Mouse (Mus musculus) liver, embryonic 14.5 days (tissue): Measurements from ENCODE around the gene Nfs1.

ENCODE experiments used
- CTCF ChIP-seq: IDR thresholded peaks from 2 replicates; pipeline ENCODE4 v1.5.1; 2016; ENCODE audit warnings: antibody characterized with exemption, low read depth, control low read depth
- EP300 ChIP-seq: IDR thresholded peaks from 2 replicates; pipeline ENCODE4 v1.6.1; 2016; ENCODE audit warnings: antibody characterized with exemption, low read depth

DNA sequence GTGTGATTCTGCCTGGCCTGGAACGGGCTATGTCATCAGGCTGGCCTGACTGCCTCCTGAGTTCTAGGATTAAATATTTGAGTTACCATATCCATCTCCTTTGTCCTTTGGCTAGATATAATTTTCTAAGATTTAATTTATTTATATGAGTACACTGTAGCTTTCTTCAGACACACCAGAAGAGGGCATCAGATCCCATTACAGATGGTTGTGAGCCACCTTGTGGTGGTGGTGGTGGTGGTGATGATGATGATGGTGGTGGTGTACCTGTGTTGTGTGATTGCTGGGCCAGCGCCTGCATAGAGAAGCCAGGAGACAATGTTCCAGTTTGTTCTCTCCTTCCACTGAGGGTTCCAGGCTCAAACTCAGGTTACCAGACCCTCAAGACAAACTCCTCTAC lies 47.6 kb upstream of the Nfs1 start:
- peak; percentile 27; the same call in 1 of the 2 replicates for TF ChIP-seq CTCF
- no peak for TF ChIP-seq EP300
